Mouse (Mus musculus) hindbrain, postnatal 0 days (tissue): ENCODE data around the gene B3galnt2. TPM values are rescaled to one million over a fixed set of nuclear protein-coding genes. Genes with fewer than 3 reads are reported as not detected.
"Not testable (repeated sequence)": the region's sequence is repeated elsewhere in the genome, so short reads cannot be mapped to it uniquely, and the experiment has no call there.

ENCODE experiments used
- ATAC-seq: fragments of 200-750 bp; cut with Nextera tagmentation; 2 replicates; pipeline ENCODE4 v1.8.0; 2017; ENCODE audit warnings: mild to moderate bottlenecking, moderate TSS enrichment, moderate library complexity
- DNase-seq: peaks from one replicate; pipeline ENCODE4 v3.0.0-alpha.2; 2015; ENCODE audit warnings: low spot score
- H3K27ac ChIP-seq: fragments of 300-500 bp; sonication (generic); 2 replicates; pipeline ENCODE4 v1.5.1; 2014; ENCODE audit warnings: mild to moderate bottlenecking
- H3K27me3 ChIP-seq: fragments of 300-500 bp; sonication (generic); 2 replicates; pipeline ENCODE4 v1.6.1; 2014; ENCODE audit warnings: low read length, mixed read lengths; ENCODE audit not compliant: insufficient read depth
- H3K36me3 ChIP-seq: fragments of 300-500 bp; sonication (generic); 2 replicates; pipeline ENCODE4 v1.6.1; 2014; ENCODE audit warnings: low read length, mixed read lengths; ENCODE audit not compliant: insufficient read depth
- H3K4me1 ChIP-seq: fragments of 300-500 bp; sonication (generic); 2 replicates; pipeline ENCODE4 v1.6.1; 2014; ENCODE audit warnings: antibody characterized with exemption, low read length, mixed read lengths; ENCODE audit not compliant: insufficient read depth
- H3K4me2 ChIP-seq: fragments of 300-500 bp; sonication (generic); 2 replicates; pipeline ENCODE4 v1.6.1; 2014; ENCODE audit warnings: low read depth, mild to moderate bottlenecking, low read length, moderate library complexity, mixed read lengths
- H3K4me3 ChIP-seq: fragments of 300-500 bp; sonication (generic); 2 replicates; pipeline ENCODE4 v1.5.1; 2014; ENCODE audit warnings: low read length
- H3K9ac ChIP-seq: fragments of 300-500 bp; sonication (generic); replicated peaks from 2 replicates; pipeline ENCODE4 v1.6.1; 2014; ENCODE audit warnings: mild to moderate bottlenecking, low read length, moderate library complexity, mixed read lengths
- H3K9me3 ChIP-seq: fragments of 300-500 bp; sonication (generic); 2 replicates; pipeline ENCODE4 v1.6.1; 2016; ENCODE audit warnings: low read length, mixed read lengths
- CTCF ChIP-seq: IDR thresholded peaks from 2 replicates; pipeline ENCODE4 v1.5.1; 2016; ENCODE audit warnings: antibody characterized with exemption, control low read depth, low read depth
- WGBS: fragments of 180-500 bp; shearing (Covaris S2); extraction: QIAGEN DNeasy Blood & Tissue Kit; methylation state at CpG from one replicate; pipeline ENCODE4 v1.1.7; 2014; 5-methylcytosine and 5-hydroxymethylcytosine counted together
- polyA plus RNA-seq: library from polyadenylated mRNA; unstranded; fragments of >200 nt; fragmentation: Nextera tagmentation; extraction: Ambion mirVana; gene quantifications from 2 replicates; pipeline ENCODE4 v1.2.1, GENCODE M21; 2015
- total RNA-seq: library from RNA; depleted of rRNA; stranded (reverse); fragments of >200 nt; gene quantifications from 2 replicates; pipeline ENCODE4 v1.2.3, GENCODE M21; 2014

B3galnt2 gene
- total and polyA plus RNA-seq, 2 experiments from 2014 or later = 7.2 to 7.8 TPM

GRCm38 (mm10) chr13:14018283-14018682, 64.0 kb downstream of the B3galnt2 start:
- H3K4me2 ChIP-seq = no peak overlapping the region
- H3K9me3 ChIP-seq = no peaks in the 10 kb centered on the region
- no peaks in the 10 kb centered on the region for H3K4me1 ChIP-seq
- H3K27ac ChIP-seq = no peak overlapping the region
- no peak overlapping the region for H3K9ac ChIP-seq
- no peaks in the 10 kb centered on the region for H3K27me3 ChIP-seq
- no peak for ATAC-seq
- H3K4me3 ChIP-seq = no peak overlapping the region
- TF ChIP-seq CTCF = no peak
- DNase-seq = no peak
- peaks cover 17% of the 10 kb centered on the region for H3K36me3 ChIP-seq

GRCm38 (mm10) chr13:14018852-14019251, 64.6 kb downstream of the B3galnt2 start:
- no peak overlapping the region for H3K4me3 ChIP-seq
- no peak overlapping the region for H3K4me2 ChIP-seq
- DNase-seq (no peak), ATAC-seq (no peak)
- H3K4me1 ChIP-seq = no peaks in the 10 kb centered on the region
- WGBS = 97% methylated on average over 3 of the region's 3 CpGs
- no peak overlapping the region for H3K27ac ChIP-seq
- H3K9me3 ChIP-seq = no peaks in the 10 kb centered on the region
- no peaks in the 10 kb centered on the region for H3K27me3 ChIP-seq
- no peak overlapping the region for H3K9ac ChIP-seq
- no peak for TF ChIP-seq CTCF
- H3K36me3 ChIP-seq = peaks cover 17% of the 10 kb centered on the region

GRCm38 (mm10) chr13:14021417-14021816, 67.1 kb downstream of the B3galnt2 start:
- not testable (repeated sequence) for DNase-seq, ATAC-seq, H3K4me3 ChIP-seq, H3K9ac ChIP-seq, H3K4me1 ChIP-seq, H3K27me3 ChIP-seq, H3K27ac ChIP-seq, H3K4me2 ChIP-seq, H3K9me3 ChIP-seq
- WGBS = 74% methylated on average over 10 of the region's 12 CpGs
- peaks cover 17% of the 10 kb centered on the region for H3K36me3 ChIP-seq

- Histone ChIP-seq H3K27ac (no peak overlapping the region), H3K27me3 (no peaks in the 10 kb centered on the region), H3K36me3 (peaks cover 18% of the 10 kb centered on the region; the same call in 1 of the 2 replicates), H3K9me3 (no peaks in the 10 kb centered on the region), H3K4me2 (no peak overlapping the region), H3K9ac (no peak overlapping the region), H3K4me1 (no peaks in the 10 kb centered on the region), H3K4me3 (no peak overlapping the region)
- TF ChIP-seq CTCF = no peak
- 94% methylated on average over 6 of the region's 6 CpGs for WGBS
- ATAC-seq (no peak), DNase-seq (no peak)
Observed at GRCm38 (mm10) chr13:14025554-14025953, 71.3 kb downstream of the B3galnt2 start.

GRCm38 (mm10) chr13:14026154-14026820, 72.0 kb downstream of the B3galnt2 start:
- no peak for ATAC-seq
- no peak for DNase-seq
- 93% methylated on average over 6 of the region's 6 CpGs for WGBS
- H3K4me3 ChIP-seq = no peak overlapping the region
- H3K9me3 ChIP-seq = no peaks in the 10 kb centered on the region
- no peaks in the 10 kb centered on the region for H3K4me1 ChIP-seq
- H3K4me2 ChIP-seq = no peak overlapping the region
- H3K9ac ChIP-seq = no peak overlapping the region
- no peak overlapping the region for H3K27ac ChIP-seq
- H3K27me3 ChIP-seq = no peaks in the 10 kb centered on the region
- TF ChIP-seq CTCF = no peak
- peaks cover 18% of the 10 kb centered on the region; the same call in 1 of the 2 replicates for H3K36me3 ChIP-seq

GRCm38 (mm10) chr13:14033309-14034072, 79.2 kb downstream of the B3galnt2 start:
- Histone ChIP-seq H3K27me3 (no peaks in the 10 kb centered on the region), H3K27ac (no peak overlapping the region), H3K9ac (no peak overlapping the region), H3K9me3 (no peaks in the 10 kb centered on the region), H3K4me3 (no peak overlapping the region), H3K4me2 (no peak overlapping the region), H3K4me1 (no peaks in the 10 kb centered on the region), H3K36me3 (peaks cover 4% of the 10 kb centered on the region; the same call in 1 of the 2 replicates)
- no peak for DNase-seq
- WGBS = 96% methylated on average over 5 of the region's 5 CpGs
- no peak for ATAC-seq
- TF ChIP-seq CTCF = no peak

- ATAC-seq = no peak
Observed at GRCm38 (mm10) chr13:14034073-14034348, 79.7 kb downstream of the B3galnt2 start.

GRCm38 (mm10) chr13:14035352-14035751, 81.1 kb downstream of the B3galnt2 start:
- 92% methylated on average over 3 of the region's 3 CpGs for WGBS
- not testable (repeated sequence) for H3K27ac ChIP-seq, H3K4me2 ChIP-seq, DNase-seq, H3K4me1 ChIP-seq, H3K36me3 ChIP-seq, H3K27me3 ChIP-seq, H3K9ac ChIP-seq, H3K4me3 ChIP-seq, H3K9me3 ChIP-seq, ATAC-seq

More at GRCm38 (mm10) chr13:14034073-14034348, 79.7 kb downstream of the B3galnt2 start:
- Histone ChIP-seq H3K9me3 (no peaks in the 10 kb centered on the region), H3K36me3 (peaks cover 2% of the 10 kb centered on the region; the same call in 1 of the 2 replicates), H3K4me2 (no peak overlapping the region), H3K4me3 (no peak overlapping the region), H3K27ac (no peak overlapping the region), H3K4me1 (no peaks in the 10 kb centered on the region), H3K9ac (no peak overlapping the region), H3K27me3 (no peaks in the 10 kb centered on the region)
- DNase-seq = no peak
- TF ChIP-seq CTCF = no peak
